Mouse (Mus musculus) lung, postnatal 0 days (tissue): ENCODE measurements around the gene Zfp747.

Experiments used
- CTCF ChIP-seq: IDR thresholded peaks from 2 replicates; pipeline ENCODE4 v1.5.1; 2016; ENCODE audit warnings: antibody characterized with exemption, mild to moderate bottlenecking
- EP300 ChIP-seq: IDR thresholded peaks from 2 replicates; pipeline ENCODE4 v1.6.1; 2016; ENCODE audit warnings: antibody characterized with exemption, mild to moderate bottlenecking, control low read depth

DNA sequence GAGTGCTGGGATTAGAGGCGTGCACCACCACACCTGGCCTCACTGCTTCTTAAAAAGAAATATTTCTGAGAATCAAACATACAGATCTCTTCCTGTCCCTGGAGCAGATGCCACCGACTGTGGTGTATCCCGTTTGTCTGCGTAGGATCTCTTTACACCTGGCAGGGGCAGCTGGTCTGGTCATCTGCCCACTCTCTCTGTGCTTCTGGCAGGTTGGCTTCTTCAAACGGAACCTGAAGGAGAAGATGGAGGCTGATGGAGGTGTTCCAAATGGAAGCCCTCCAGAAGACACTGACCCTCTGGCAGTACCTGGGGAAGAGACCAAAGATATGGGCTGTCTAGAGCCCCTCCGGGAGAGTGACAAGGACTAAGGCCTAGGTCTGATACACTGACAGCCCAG, 42.6 kb downstream of the Zfp747 start:
- TF ChIP-seq CTCF, result no peak
- TF ChIP-seq EP300, result no peak
